Mouse (Mus musculus): Measurements from ENCODE around the gene Cd244a. TPM values are rescaled to one million over a fixed set of nuclear protein-coding genes. Genes with fewer than 3 reads are reported as not detected.

The Cd244a gene
- total RNA-seq (2021) = under 1 TPM; 0.25 to 0.44 TPM

GRCm38 (mm10) chr1:171558898-171559297 is at the start of gene Cd244a:
Cd244a (plus strand) TSS chr1:171559193.
- DNase-seq (ENCODE audit: low spot score) = no peak
- intact Hi-C loops (cut with DNase I) = no loop called here

GRCm38 (mm10) chr1:171513234-171513633 is 45.8 kb upstream of the Cd244a start:
- intact Hi-C loops (cut with DNase I) = no loop called here
- no peak for DNase-seq (ENCODE audit: low spot score)

GRCm38 (mm10) chr1:171513760-171514159 is 45.2 kb upstream of the Cd244a start:
- intact Hi-C loops (cut with DNase I) = no loop called here
- DNase-seq (ENCODE audit: low spot score) = no peak

GRCm38 (mm10) chr1:171515039-171515438 is 44.0 kb upstream of the Cd244a start:
- intact Hi-C loops (cut with DNase I) = no loop called here
- no peak for DNase-seq (ENCODE audit: low spot score)

GRCm38 (mm10) chr1:171515557-171515956 is 43.4 kb upstream of the Cd244a start:
- DNase-seq (ENCODE audit: low spot score) = no peak
- intact Hi-C loops (cut with DNase I) = no loop called here

- DNase-seq (ENCODE audit: low spot score) = no peak
- intact Hi-C loops (cut with DNase I) = no loop called here
These were observed 27.6 kb upstream of the Cd244a start for GRCm38 (mm10) chr1:171531367-171531766.

- intact Hi-C loops (cut with DNase I) = no loop called here
- DNase-seq (ENCODE audit: low spot score) = no peak
These were observed 26.2 kb upstream of the Cd244a start for GRCm38 (mm10) chr1:171532830-171533229.

GRCm38 (mm10) chr1:171534557-171534956 is 24.4 kb upstream of the Cd244a start:
- intact Hi-C loops (cut with DNase I) = no loop called here

GRCm38 (mm10) chr1:171535194-171535593 is 23.8 kb upstream of the Cd244a start, which contains the start of gene Itln1:
Itln1 (minus strand) TSS chr1:171535294.
- intact Hi-C loops (cut with DNase I) = no loop called here
- DNase-seq (ENCODE audit: low spot score) = no peak

More at GRCm38 (mm10) chr1:171534557-171534956, 24.4 kb upstream of the Cd244a start:
- no peak for DNase-seq (ENCODE audit: low spot score)

GRCm38 (mm10) chr1:171540694-171541093 is 18.3 kb upstream of the Cd244a start:
- DNase-seq (ENCODE audit: low spot score) = no peak
- intact Hi-C loops (cut with DNase I) = no loop called here

GRCm38 (mm10) chr1:171551326-171551725 is 7.7 kb upstream of the Cd244a start:
- intact Hi-C loops (cut with DNase I) = no loop called here
- DNase-seq (ENCODE audit: low spot score) = no peak

- intact Hi-C loops (cut with DNase I) = no loop called here
- no peak for DNase-seq (ENCODE audit: low spot score)
These were observed 6.8 kb upstream of the Cd244a start for GRCm38 (mm10) chr1:171552230-171552629.

- intact Hi-C loops (cut with DNase I) = no loop called here
- DNase-seq (ENCODE audit: low spot score) = no peak
These were observed 5.3 kb upstream of the Cd244a start for GRCm38 (mm10) chr1:171553359-171554341.

- no peak for DNase-seq (ENCODE audit: low spot score)
- intact Hi-C loops (cut with DNase I) = no loop called here
These were observed 2.6 kb upstream of the Cd244a start for GRCm38 (mm10) chr1:171556366-171556765.

GRCm38 (mm10) chr1:171558407-171558806 is 586 bp upstream of the Cd244a start:
- DNase-seq (ENCODE audit: low spot score) = no peak
- intact Hi-C loops (cut with DNase I) = no loop called here

- intact Hi-C loops (cut with DNase I) = no loop called here
These were observed 1.3 kb downstream of the Cd244a start for GRCm38 (mm10) chr1:171560262-171560661.

GRCm38 (mm10) chr1:171561200-171561599 is 2.2 kb downstream of the Cd244a start:
- DNase-seq (ENCODE audit: low spot score) = no peak
- intact Hi-C loops (cut with DNase I) = no loop called here

More at GRCm38 (mm10) chr1:171560262-171560661, 1.3 kb downstream of the Cd244a start:
- DNase-seq (ENCODE audit: low spot score) = no peak

- DNase-seq (ENCODE audit: low spot score) = no peak
- intact Hi-C loops (cut with DNase I) = no loop called here
These were observed 2.7 kb downstream of the Cd244a start for GRCm38 (mm10) chr1:171561639-171562225.

- intact Hi-C loops (cut with DNase I) = no loop called here
- no peak for DNase-seq (ENCODE audit: low spot score)
These were observed 4.0 kb downstream of the Cd244a start for GRCm38 (mm10) chr1:171563042-171563441.

GRCm38 (mm10) chr1:171564247-171564646 is 5.3 kb downstream of the Cd244a start:
- intact Hi-C loops (cut with DNase I) = no loop called here
- no peak for DNase-seq (ENCODE audit: low spot score)

- no peak for DNase-seq (ENCODE audit: low spot score)
- intact Hi-C loops (cut with DNase I) = loop anchor here (2.0 kb wide), 2 partner anchors 61 to 205 kb away; partner anchors contain the start of gene Klhdc9
These were observed 6.9 kb downstream of the Cd244a start for GRCm38 (mm10) chr1:171565888-171566287.

Data from heart, postnatal 25 days (tissue).